Mouse (Mus musculus) midbrain, embryonic 11.5 days (tissue): ENCODE data around the gene Tmem260. TPM values are rescaled to one million over a fixed set of nuclear protein-coding genes. Genes with fewer than 3 reads are reported as not detected.

Source experiments
- ATAC-seq: fragments of 200-750 bp; cut with Nextera tagmentation; 2 replicates; pipeline ENCODE4 v1.8.0; 2017; ENCODE audit warnings: moderate TSS enrichment, moderate library complexity; ENCODE audit not compliant: low FRiP score
- DNase-seq: peaks from one replicate; pipeline ENCODE4 v3.0.0; 2015; ENCODE audit warnings: low spot score; ENCODE audit errors: missing footprints
- H3K27ac ChIP-seq: fragments of 300-500 bp; sonication (generic); 2 replicates; pipeline ENCODE4 v1.5.1; 2014; ENCODE audit warnings: low read depth, low read length
- H3K27me3 ChIP-seq: fragments of 300-500 bp; sonication (generic); 2 replicates; pipeline ENCODE4 v1.6.1; 2014; ENCODE audit warnings: mild to moderate bottlenecking, low read length, moderate library complexity, mixed read lengths; ENCODE audit not compliant: control insufficient read depth, insufficient read depth
- H3K36me3 ChIP-seq: fragments of 300-500 bp; sonication (generic); 2 replicates; pipeline ENCODE4 v1.6.1; 2014; ENCODE audit warnings: mild to moderate bottlenecking, low read length, moderate library complexity, mixed read lengths; ENCODE audit not compliant: control insufficient read depth, insufficient read depth
- H3K4me1 ChIP-seq: fragments of 300-500 bp; sonication (generic); 2 replicates; pipeline ENCODE4 v1.6.1; 2014; ENCODE audit warnings: low read length; ENCODE audit not compliant: control insufficient read depth, insufficient read depth
- H3K4me2 ChIP-seq: fragments of 300-500 bp; sonication (generic); 2 replicates; pipeline ENCODE4 v1.6.1; 2014; ENCODE audit warnings: mild to moderate bottlenecking, moderate library complexity
- H3K4me3 ChIP-seq: fragments of 300-500 bp; sonication (generic); 2 replicates; pipeline ENCODE4 v1.5.1; 2014; ENCODE audit warnings: low read depth, low read length
- H3K9ac ChIP-seq: fragments of 300-500 bp; sonication (generic); 2 replicates; pipeline ENCODE4 v1.6.1; 2014; ENCODE audit warnings: low read length
- H3K9me3 ChIP-seq: fragments of 300-500 bp; sonication (generic); 2 replicates; pipeline ENCODE4 v1.6.1; 2016; ENCODE audit warnings: low read length; ENCODE audit not compliant: control insufficient read depth
- WGBS: fragments of 180-500 bp; shearing (Covaris S2); extraction: QIAGEN DNeasy Blood & Tissue Kit; methylation state at CpG from one replicate; pipeline ENCODE4 v1.1.7; 2014; 5-methylcytosine and 5-hydroxymethylcytosine counted together
- polyA plus RNA-seq: library from polyadenylated mRNA; unstranded; fragments of >200 nt; fragmentation: Nextera tagmentation; extraction: Ambion mirVana; gene quantifications from 2 replicates; pipeline ENCODE4 v1.2.1, GENCODE M21; 2014

The Tmem260 gene
- polyA plus RNA-seq, 1 experiment from 2014 or later, result 25.2 TPM

DNA sequence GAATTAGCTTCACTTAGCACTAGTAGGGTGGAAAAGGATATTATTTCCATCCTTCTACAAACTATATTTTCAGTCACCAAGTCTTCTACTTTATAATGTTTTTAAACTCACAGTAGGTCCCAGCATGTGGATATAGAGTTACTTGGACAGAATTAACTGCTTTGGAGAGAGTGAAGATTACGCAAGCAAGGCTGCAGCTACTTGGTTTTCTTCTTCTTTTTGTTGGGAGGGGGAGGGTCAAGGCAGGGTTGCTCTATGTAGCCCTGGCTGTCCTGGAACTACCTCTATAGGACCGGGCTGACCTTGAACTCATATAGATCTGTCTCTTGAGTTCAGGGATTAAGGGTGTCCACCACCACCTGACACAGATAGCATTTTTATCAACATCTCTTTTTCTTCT, 13.9 kb upstream of the Tmem260 start:
- ATAC-seq, result no peak
- 82% methylated on average over 2 of the region's 2 CpGs for WGBS

DNA sequence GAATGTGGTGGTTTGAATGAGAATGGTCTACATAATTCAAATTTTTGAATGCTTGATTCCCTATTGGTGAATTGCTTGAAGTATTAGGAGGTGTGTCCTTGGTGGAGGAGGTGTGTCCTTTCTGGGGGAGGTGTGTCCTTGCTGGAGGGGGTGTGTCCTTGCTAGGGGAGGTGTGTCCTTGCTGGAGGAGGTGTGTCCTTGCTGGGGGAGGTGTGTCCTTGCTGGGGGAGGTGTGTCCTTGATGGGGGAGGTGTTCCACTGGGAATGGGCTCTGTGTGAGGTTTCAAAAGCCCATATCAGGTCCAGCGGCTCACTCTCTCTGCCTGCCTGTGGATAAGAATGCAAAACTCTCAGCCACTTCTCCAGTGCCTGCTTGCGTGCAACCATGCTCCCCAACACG, 2.1 kb upstream of the Tmem260 start:
- H3K36me3 ChIP-seq, result no peaks in the 10 kb centered on the region
- WGBS, result 55% methylated on average over 3 of the region's 3 CpGs
- H3K9me3 ChIP-seq, result no peaks in the 10 kb centered on the region
- DNase-seq, result peak; percentile 56
- H3K9ac ChIP-seq, result no peak overlapping the region
- H3K4me2 ChIP-seq, result no peak overlapping the region
- no peak overlapping the region for H3K27ac ChIP-seq
- H3K4me3 ChIP-seq, result no peak overlapping the region
- no peaks in the 10 kb centered on the region for H3K27me3 ChIP-seq
- peaks cover 8% of the 10 kb centered on the region for H3K4me1 ChIP-seq
- no peak for ATAC-seq

More for the DNA sequence above, 13.9 kb upstream of the Tmem260 start:
- Histone ChIP-seq H3K9me3 (no peaks in the 10 kb centered on the region), H3K4me2 (no peak overlapping the region), H3K36me3 (no peaks in the 10 kb centered on the region), H3K9ac (no peak overlapping the region), H3K4me1 (peaks cover 9% of the 10 kb centered on the region; the same call in 1 of the 2 replicates), H3K4me3 (no peak overlapping the region), H3K27ac (no peak overlapping the region), H3K27me3 (no peaks in the 10 kb centered on the region)
- DNase-seq, result no peak

DNA sequence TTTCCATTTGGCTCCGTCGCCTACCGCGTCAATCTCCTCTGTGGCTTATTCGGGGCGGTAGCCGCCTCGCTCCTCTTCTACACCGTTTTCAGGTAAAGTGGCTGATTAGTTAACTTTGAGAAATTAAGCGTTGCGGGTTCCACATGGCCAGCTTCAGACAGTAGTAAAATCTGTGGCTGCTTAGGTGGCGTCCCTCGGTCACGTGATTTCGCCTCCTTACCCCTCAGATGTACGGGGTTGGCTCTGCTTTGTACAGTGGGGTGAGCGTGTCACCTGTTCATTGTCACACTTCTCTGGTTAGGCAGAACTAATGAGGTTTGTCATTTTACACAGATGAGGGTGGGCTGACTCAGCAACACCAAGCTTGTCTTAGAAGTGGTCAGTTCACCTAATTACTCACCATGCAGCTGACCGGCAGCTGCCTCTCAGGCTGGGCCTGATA, 6.1 kb downstream of the Tmem260 start:
- Histone ChIP-seq H3K9me3 (no peaks in the 10 kb centered on the region), H3K27me3 (no peaks in the 10 kb centered on the region), H3K9ac (no peak overlapping the region), H3K4me2 (no peak overlapping the region), H3K36me3 (no peaks in the 10 kb centered on the region), H3K4me1 (peaks cover 22% of the 10 kb centered on the region), H3K4me3 (no peak overlapping the region), H3K27ac (no peak overlapping the region; the same call in 1 of the 2 replicates)
- WGBS, result 69% methylated on average over 18 of the region's 18 CpGs
- ATAC-seq, result no peak
- DNase-seq, result peak; percentile 79

DNA sequence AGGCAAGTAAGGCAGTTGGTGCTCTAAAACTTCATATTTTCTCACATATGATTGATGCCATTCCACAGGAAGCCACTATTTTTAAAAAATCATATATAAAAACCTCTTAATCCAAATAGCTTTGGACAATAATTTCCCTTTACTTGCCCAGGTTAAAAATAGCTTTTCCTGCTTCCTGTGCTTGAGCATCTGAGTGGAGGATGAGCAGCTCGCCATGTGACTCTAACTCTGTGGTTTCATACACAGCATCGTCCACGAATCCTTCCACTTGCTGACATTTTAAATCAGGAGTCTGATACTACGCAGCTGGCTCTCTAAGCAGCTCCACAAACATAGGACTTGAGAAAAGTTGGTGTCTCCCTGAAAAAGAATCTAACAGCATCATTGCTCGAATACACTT, 7.5 kb downstream of the Tmem260 start:
- peaks cover 19% of the 10 kb centered on the region for H3K4me1 ChIP-seq
- no peak overlapping the region for H3K4me3 ChIP-seq
- DNase-seq, result no peak
- no peak overlapping the region for H3K27ac ChIP-seq
- H3K27me3 ChIP-seq, result no peaks in the 10 kb centered on the region
- no peak for ATAC-seq
- no peak overlapping the region for H3K9ac ChIP-seq
- 71% methylated on average over 5 of the region's 5 CpGs for WGBS
- H3K9me3 ChIP-seq, result no peaks in the 10 kb centered on the region
- no peaks in the 10 kb centered on the region for H3K36me3 ChIP-seq
- no peak overlapping the region for H3K4me2 ChIP-seq

DNA sequence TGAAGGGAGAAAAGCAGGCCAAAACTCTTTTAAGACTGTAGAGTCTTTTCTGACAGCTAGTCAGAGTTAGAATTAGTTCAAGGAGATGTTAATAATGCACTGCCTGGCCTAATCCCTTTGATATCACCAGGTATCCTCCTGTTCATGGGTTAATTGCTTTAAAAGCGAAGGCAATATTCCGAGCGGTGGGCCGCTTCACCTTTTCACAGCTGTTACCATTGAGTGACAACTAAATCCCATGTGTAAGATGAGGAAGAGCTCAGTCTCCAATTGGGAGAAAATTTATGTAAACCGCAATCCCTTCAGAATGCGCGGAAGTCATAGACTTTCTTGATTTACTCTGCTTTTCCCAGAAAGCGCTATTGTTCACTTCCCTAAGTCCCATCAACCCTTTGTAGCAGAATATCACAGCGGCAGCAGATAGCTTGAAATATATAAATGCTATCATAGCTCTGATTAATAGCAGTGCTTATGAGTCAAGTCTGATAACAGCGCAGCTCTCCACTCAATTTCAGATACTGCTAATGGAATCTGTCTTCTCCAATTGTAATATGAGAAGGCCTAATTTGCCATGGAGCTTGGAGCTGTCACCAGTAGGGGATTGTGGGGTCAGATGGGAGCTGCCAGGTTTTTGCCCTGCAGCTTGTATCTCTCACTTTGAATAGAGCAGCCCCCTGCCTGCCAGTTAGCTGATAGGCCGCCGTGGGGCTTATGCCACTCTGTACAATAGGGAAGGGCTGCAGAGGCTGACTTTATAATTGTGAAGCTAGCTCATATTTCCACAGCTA, 10.6 kb downstream of the Tmem260 start:
- WGBS, result 27% methylated on average over 12 of the region's 12 CpGs
- DNase-seq (peak; percentile 92), ATAC-seq (peak; percentile 94)

DNA sequence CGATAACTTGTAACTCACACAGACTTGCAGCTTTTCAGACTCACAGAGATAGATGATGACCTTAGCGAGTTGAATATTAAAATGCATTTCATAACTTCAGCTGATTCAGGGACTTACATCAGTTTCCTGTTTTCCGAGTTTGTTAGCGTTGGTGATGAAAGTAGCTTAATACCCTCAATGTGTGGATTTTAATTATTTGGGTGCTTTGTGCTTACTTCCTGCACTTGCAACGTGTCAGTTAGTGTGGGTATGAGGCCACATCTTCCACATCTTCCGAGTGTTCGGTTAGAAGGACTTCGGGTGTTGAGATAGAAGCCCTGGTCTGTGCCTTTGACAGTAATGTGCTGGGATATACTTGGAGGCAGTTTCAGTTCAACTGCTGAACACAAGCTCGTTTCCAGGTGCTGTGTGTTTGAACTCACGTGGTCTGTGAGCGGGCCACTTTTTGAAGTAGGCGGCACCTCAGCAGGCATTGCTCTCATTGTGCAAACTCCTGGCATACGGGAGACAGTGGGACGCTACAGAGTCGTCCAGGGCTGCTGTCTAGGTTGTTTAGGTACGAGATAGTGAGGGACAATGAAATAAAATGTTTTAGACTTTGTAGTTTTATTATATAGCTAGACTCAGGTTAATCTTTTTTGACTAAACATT, 11.5 kb downstream of the Tmem260 start:
- no peak overlapping the region for H3K27ac ChIP-seq
- DNase-seq (no peak), ATAC-seq (no peak)
- H3K4me2 ChIP-seq, result no peak overlapping the region
- no peak overlapping the region for H3K4me3 ChIP-seq
- peaks cover 14% of the 10 kb centered on the region for H3K4me1 ChIP-seq
- H3K36me3 ChIP-seq, result peaks cover 2% of the 10 kb centered on the region; the same call in 1 of the 2 replicates
- WGBS, result 73% methylated on average over 16 of the region's 16 CpGs
- no peaks in the 10 kb centered on the region for H3K27me3 ChIP-seq
- H3K9me3 ChIP-seq, result no peaks in the 10 kb centered on the region
- no peak overlapping the region for H3K9ac ChIP-seq

More for the DNA sequence above, 10.6 kb downstream of the Tmem260 start:
- no peaks in the 10 kb centered on the region for H3K9me3 ChIP-seq
- H3K4me2 ChIP-seq, result peak overlapping the region; percentile 30; the same call in 1 of the 2 replicates
- H3K4me1 ChIP-seq, result peaks cover 19% of the 10 kb centered on the region
- H3K36me3 ChIP-seq, result peaks cover 2% of the 10 kb centered on the region; the same call in 1 of the 2 replicates
- no peak overlapping the region for H3K4me3 ChIP-seq
- H3K27ac ChIP-seq, result peak overlapping the region; percentile 36; the same call in 1 of the 2 replicates
- no peaks in the 10 kb centered on the region for H3K27me3 ChIP-seq
- no peak overlapping the region for H3K9ac ChIP-seq

DNA sequence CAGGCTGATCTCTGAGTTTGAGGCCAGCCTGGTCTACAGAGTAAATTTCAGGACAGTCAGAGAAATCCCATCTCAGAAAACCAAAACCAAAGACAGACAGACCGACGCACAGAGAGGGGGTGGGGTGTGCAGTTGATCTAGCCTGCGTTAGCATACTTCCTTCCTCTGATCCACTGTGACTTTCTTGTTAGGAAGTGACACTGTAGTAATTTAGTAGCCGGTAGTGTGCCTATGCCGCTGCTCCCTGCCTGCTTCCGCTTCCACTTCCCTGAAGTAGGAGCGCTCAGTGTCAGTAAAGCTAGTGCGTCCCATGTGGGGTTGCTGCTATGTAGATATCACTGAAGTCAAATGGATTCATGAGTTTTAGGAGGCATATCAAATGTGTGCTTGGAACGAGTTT, 13.0 kb downstream of the Tmem260 start:
- H3K9ac ChIP-seq, result no peak overlapping the region
- no peak overlapping the region for H3K4me3 ChIP-seq
- no peaks in the 10 kb centered on the region for H3K9me3 ChIP-seq
- H3K27ac ChIP-seq, result no peak overlapping the region
- H3K4me2 ChIP-seq, result no peak overlapping the region
- H3K4me1 ChIP-seq, result peaks cover 13% of the 10 kb centered on the region
- WGBS, result 87% methylated on average over 9 of the region's 9 CpGs
- no peaks in the 10 kb centered on the region for H3K27me3 ChIP-seq
- DNase-seq, result no peak
- peaks cover 2% of the 10 kb centered on the region; the same call in 1 of the 2 replicates for H3K36me3 ChIP-seq
- no peak for ATAC-seq

DNA sequence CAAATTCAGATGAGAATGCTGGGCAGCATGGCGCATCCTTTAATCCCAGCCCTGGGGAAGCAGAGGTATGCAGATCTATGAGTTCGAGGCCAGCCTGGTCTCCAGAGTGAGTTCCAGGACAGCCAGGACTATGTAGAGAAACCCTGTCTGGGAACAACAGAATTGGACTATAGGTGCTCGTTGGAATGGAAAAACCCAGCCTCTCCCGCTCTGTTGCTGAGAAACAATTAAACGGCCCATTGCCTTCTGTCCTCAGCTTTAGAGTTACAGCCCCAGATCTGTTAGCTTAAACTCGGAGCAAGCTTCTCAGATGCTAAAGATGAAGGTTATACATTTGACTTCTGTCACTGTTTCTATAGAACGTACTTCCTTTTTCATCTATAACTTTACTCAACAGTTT, 22.4 kb downstream of the Tmem260 start:
- no peak overlapping the region for H3K4me2 ChIP-seq
- H3K27ac ChIP-seq, result no peak overlapping the region
- 53% methylated on average over 7 of the region's 7 CpGs for WGBS
- H3K27me3 ChIP-seq, result no peaks in the 10 kb centered on the region
- no peaks in the 10 kb centered on the region for H3K9me3 ChIP-seq
- H3K36me3 ChIP-seq, result no peaks in the 10 kb centered on the region
- ATAC-seq (no peak), DNase-seq (no peak)
- no peaks in the 10 kb centered on the region for H3K4me1 ChIP-seq
- H3K9ac ChIP-seq, result no peak overlapping the region
- H3K4me3 ChIP-seq, result no peak overlapping the region
